Mouse (Mus musculus) kidney, embryonic 14.5 days (tissue): ENCODE data around the gene Olfr1129. TPM values are rescaled to one million over a fixed set of nuclear protein-coding genes. Genes with fewer than 3 reads are reported as not detected.
"Not testable (repeated sequence)": the region's sequence is repeated elsewhere in the genome, so short reads cannot be mapped to it uniquely, and the experiment has no call there.

ENCODE experiments used
- ATAC-seq: fragments of 200-750 bp; cut with Nextera tagmentation; 2 replicates; pipeline ENCODE4 v1.8.0; 2017; ENCODE audit warnings: moderate number of reproducible peaks, mild to moderate bottlenecking, moderate TSS enrichment, moderate library complexity; ENCODE audit not compliant: low FRiP score, low TSS enrichment
- H3K27ac ChIP-seq: fragments of 300-500 bp; sonication (generic); 2 replicates; pipeline ENCODE4 v1.5.1; 2014; ENCODE audit warnings: low read depth, mild to moderate bottlenecking, low read length, moderate library complexity, mixed read lengths
- H3K27me3 ChIP-seq: fragments of 300-500 bp; sonication (generic); 2 replicates; pipeline ENCODE4 v1.6.1; 2014; ENCODE audit warnings: mild to moderate bottlenecking, low read length; ENCODE audit not compliant: control insufficient read depth, insufficient read depth
- H3K36me3 ChIP-seq: fragments of 300-500 bp; sonication (generic); 2 replicates; pipeline ENCODE4 v1.6.1; 2014; ENCODE audit warnings: low read length, mixed read lengths; ENCODE audit not compliant: control insufficient read depth, insufficient read depth
- H3K4me1 ChIP-seq: fragments of 300-500 bp; sonication (generic); 2 replicates; pipeline ENCODE4 v1.6.1; 2014; ENCODE audit warnings: low read length, mixed read lengths; ENCODE audit not compliant: control insufficient read depth, insufficient read depth
- H3K4me2 ChIP-seq: fragments of 300-500 bp; sonication (generic); replicated peaks from 2 replicates; pipeline ENCODE4 v1.6.1; 2014; ENCODE audit warnings: low read depth, mild to moderate bottlenecking, low read length
- H3K4me3 ChIP-seq: fragments of 300-500 bp; sonication (generic); 2 replicates; pipeline ENCODE4 v1.5.1; 2014; ENCODE audit warnings: mild to moderate bottlenecking, low read length
- H3K9ac ChIP-seq: fragments of 300-500 bp; sonication (generic); 2 replicates; pipeline ENCODE4 v1.6.1; 2014; ENCODE audit warnings: low read depth, mild to moderate bottlenecking, low read length, moderate library complexity
- H3K9me3 ChIP-seq: fragments of 300-500 bp; sonication (generic); 2 replicates; pipeline ENCODE4 v1.6.1; 2016; ENCODE audit warnings: low read length; ENCODE audit not compliant: control insufficient read depth
- WGBS: fragments of 180-500 bp; shearing (Covaris S2); extraction: QIAGEN DNeasy Blood & Tissue Kit; methylation state at CpG from one replicate; pipeline ENCODE4 v1.1.7; 2014; 5-methylcytosine and 5-hydroxymethylcytosine counted together
- polyA plus RNA-seq: library from polyadenylated mRNA; unstranded; fragments of >200 nt; fragmentation: Nextera tagmentation; extraction: Ambion mirVana; gene quantifications from 2 replicates; pipeline ENCODE4 v1.2.1, GENCODE M21; 2014

Gene Olfr1129
- not detected in 2 replicates for polyA plus RNA-seq

DNA sequence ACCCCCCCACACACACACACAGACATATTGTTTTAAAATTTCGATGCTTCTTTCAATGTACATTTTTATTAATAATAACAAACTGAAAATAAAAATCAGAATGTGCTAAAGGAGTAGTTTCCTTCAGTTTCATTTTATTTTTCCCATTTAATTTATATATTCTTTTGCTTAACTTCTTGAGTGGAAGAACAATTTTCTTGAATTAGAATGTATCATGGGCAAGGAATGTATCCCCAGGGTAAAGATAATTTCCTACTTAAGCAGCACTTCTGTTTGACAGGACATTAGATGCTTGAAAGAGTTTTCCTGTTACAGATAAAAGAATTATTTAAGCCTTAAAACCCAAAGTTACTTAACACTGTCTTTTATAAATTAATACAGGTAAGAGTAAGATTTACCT is at the start of gene Olfr1129:
Gene Olfr1129 (plus strand): TSS at position 301 of the 400 bp plus-strand sequence.
- not testable (repeated sequence) for H3K4me1 ChIP-seq, H3K4me3 ChIP-seq, H3K36me3 ChIP-seq, H3K9ac ChIP-seq, H3K9me3 ChIP-seq, H3K4me2 ChIP-seq, H3K27ac ChIP-seq, H3K27me3 ChIP-seq, ATAC-seq
- 78% methylated on average over 1 of the region's 1 CpGs for WGBS

DNA sequence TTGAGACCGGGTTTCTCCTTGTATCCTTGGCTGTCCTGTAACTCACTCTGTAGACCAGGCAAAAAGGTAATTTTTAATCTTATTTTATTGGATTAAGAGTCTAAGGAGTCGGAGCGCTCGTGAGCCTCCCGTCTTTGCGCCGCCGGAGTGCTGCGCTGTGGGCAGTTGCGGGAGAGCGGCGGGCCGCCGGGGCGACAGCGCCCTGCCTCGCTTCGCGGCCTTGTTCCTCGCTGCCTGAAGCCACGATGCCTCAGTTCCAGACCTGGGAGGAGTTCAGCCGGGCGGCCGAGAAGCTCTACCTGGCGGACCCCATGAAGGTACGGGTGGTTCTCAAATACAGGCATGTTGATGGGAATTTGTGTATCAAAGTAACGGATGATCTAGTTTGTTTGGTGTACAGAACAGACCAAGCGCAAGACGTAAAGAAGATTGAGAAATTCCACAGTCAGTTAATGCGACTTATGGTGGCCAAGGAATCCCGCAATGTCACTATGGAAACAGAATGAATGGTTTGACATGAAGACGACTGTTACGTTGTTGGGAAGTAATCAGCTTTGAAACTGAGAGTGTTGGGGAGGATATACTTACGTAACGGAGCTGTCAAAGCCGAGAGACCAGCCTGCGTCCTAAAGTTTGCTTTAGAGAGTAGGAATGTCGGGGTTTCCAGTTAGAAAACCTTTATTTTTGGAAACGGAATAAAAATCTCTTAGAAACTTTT is 47.6 kb upstream of the Olfr1129 start:
- not testable (repeated sequence) for H3K27ac ChIP-seq, H3K27me3 ChIP-seq, ATAC-seq, H3K36me3 ChIP-seq, H3K9ac ChIP-seq, H3K4me1 ChIP-seq, H3K9me3 ChIP-seq
- H3K4me2 ChIP-seq: peak overlapping the region; percentile 32
- 28% methylated on average over 38 of the region's 39 CpGs for WGBS
- peak overlapping the region; percentile 7; the same call in 1 of the 2 replicates for H3K4me3 ChIP-seq

DNA sequence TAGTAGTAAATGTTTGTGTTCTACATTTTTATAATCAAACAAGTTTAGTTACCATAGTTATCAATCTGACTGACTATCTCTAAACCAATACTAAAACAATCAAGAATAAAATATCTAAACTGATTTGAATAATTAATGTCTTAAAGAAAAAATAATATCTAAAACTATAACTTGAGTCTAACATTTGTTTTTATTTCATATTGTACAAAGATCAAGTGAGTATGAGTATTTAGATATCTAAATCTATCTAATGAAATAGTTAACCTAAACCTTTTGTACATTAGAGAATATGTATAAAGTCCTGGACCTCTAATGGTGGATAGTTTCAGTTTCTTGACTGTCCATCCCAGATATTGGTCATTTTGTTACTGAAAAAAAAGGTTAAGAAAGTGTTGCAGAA is 42.2 kb upstream of the Olfr1129 start, which contains the start of gene Olfr153:
Gene Olfr153 (plus strand): TSS at position 301 of the 400 bp plus-strand sequence.
- Histone ChIP-seq H3K9ac (no peak within 1 kb of the TSS), H3K36me3 (no peaks in the 10 kb centered on the region), H3K27me3 (no peaks in the 10 kb centered on the region), H3K4me2 (no peak within 1 kb of the TSS), H3K27ac (no peak within 1 kb of the TSS), H3K9me3 (no peaks in the 10 kb centered on the region), H3K4me1 (no peaks in the 10 kb centered on the region), H3K4me3 (no peak within 1 kb of the TSS)
- ATAC-seq: no peak

- 64% methylated on average over 2 of the region's 2 CpGs for WGBS
- H3K27ac ChIP-seq: no peak overlapping the region
- no peaks in the 10 kb centered on the region for H3K9me3 ChIP-seq
- no peaks in the 10 kb centered on the region for H3K36me3 ChIP-seq
- H3K27me3 ChIP-seq: no peaks in the 10 kb centered on the region
- no peak overlapping the region for H3K9ac ChIP-seq
- no peak overlapping the region for H3K4me2 ChIP-seq
- H3K4me1 ChIP-seq: no peaks in the 10 kb centered on the region
- no peak for ATAC-seq
- no peak overlapping the region for H3K4me3 ChIP-seq
Measured at GRCm38 (mm10) chr2:87534826-87535225, 38.9 kb upstream of the Olfr1129 start.

DNA sequence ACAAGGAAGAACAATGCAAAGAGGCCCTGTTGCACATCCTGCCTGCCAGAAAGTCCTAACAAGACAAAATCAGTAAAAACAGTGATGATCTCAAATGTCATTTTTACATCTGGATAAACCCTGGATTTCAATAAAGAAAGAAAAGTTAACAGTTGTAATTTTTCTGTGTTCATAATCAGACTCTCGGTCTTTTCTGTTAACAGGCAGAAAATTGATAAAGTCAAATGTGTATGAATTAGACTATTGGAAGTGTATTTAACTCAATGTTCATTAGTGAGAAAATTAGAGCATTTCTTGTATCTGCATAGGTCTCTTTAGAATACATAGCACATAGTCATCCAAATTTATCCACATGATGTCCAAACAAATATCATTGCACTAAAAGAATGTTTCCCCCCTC is 28.3 kb upstream of the Olfr1129 start, which contains the start of gene Olfr1128:
Gene Olfr1128 (minus strand): TSS at position 101 of the 400 bp plus-strand sequence.
- H3K4me2 ChIP-seq: no peak within 1 kb of the TSS
- H3K27me3 ChIP-seq: no peaks in the 10 kb centered on the region
- no peak within 1 kb of the TSS for H3K4me3 ChIP-seq
- H3K27ac ChIP-seq: no peak within 1 kb of the TSS
- no peaks in the 10 kb centered on the region for H3K4me1 ChIP-seq
- no peaks in the 10 kb centered on the region for H3K36me3 ChIP-seq
- H3K9me3 ChIP-seq: no peaks in the 10 kb centered on the region
- H3K9ac ChIP-seq: no peak within 1 kb of the TSS
- 83% methylated on average over 1 of the region's 1 CpGs for WGBS
- ATAC-seq: no peak

GRCm38 (mm10) chr2:87605912-87606311 is 32.2 kb downstream of the Olfr1129 start, which contains the start of gene Olfr1130:
TSS of gene Olfr1130 (plus strand) at chr2:87606212.
- H3K9me3 ChIP-seq, H3K27ac ChIP-seq, H3K4me3 ChIP-seq, H3K4me2 ChIP-seq, H3K9ac ChIP-seq, H3K27me3 ChIP-seq, H3K36me3 ChIP-seq, H3K4me1 ChIP-seq, ATAC-seq: not testable (repeated sequence)

- ATAC-seq: no peak
- Histone ChIP-seq H3K9ac (no peak within 1 kb of the TSS), H3K27ac (no peak within 1 kb of the TSS), H3K4me3 (no peak within 1 kb of the TSS), H3K4me1 (no peaks in the 10 kb centered on the region), H3K27me3 (no peaks in the 10 kb centered on the region), H3K4me2 (no peak within 1 kb of the TSS), H3K36me3 (no peaks in the 10 kb centered on the region), H3K9me3 (no peaks in the 10 kb centered on the region)
- 72% methylated on average over 3 of the region's 3 CpGs for WGBS
Measured at GRCm38 (mm10) chr2:87626804-87627203, 53.1 kb downstream of the Olfr1129 start, which contains the start of gene Olfr1131. TSS of gene Olfr1131 (plus strand) at chr2:87627104.

Other genes with a start within 250 kb of the Olfr1129 start
- not detected in 2 replicates for gene Olfr1120, start 219.1 kb upstream of the Olfr1129 start, polyA plus RNA-seq
- not detected in 2 replicates for gene Olfr1121, start 204.0 kb upstream of the Olfr1129 start, polyA plus RNA-seq
- gene Olfr1122, start 188.1 kb upstream of the Olfr1129 start, polyA plus RNA-seq: not detected in 2 replicates
- gene Olfr1123, start 157.3 kb upstream of the Olfr1129 start, polyA plus RNA-seq: not detected in 2 replicates
- 0.10 TPM in 1 of 2 replicates, not detected in the other for gene Olfr1124, start 143.6 kb upstream of the Olfr1129 start, polyA plus RNA-seq
- not detected in 2 replicates for gene Olfr1126, start 119.9 kb upstream of the Olfr1129 start, polyA plus RNA-seq
- not detected in 2 replicates for gene Pramel7, start 76.8 kb upstream of the Olfr1129 start, polyA plus RNA-seq
- gene Pramel6, start 67.3 kb upstream of the Olfr1129 start, polyA plus RNA-seq: not detected in 2 replicates
- not detected in 2 replicates for gene Olfr153, start 42.1 kb upstream of the Olfr1129 start, polyA plus RNA-seq
- gene Olfr1128, start 28.4 kb upstream of the Olfr1129 start, polyA plus RNA-seq: not detected in 2 replicates
- gene Olfr1130, start 32.3 kb downstream of the Olfr1129 start, polyA plus RNA-seq: not detected in 2 replicates
- not detected in 2 replicates for gene Olfr1131, start 53.2 kb downstream of the Olfr1129 start, polyA plus RNA-seq
- not detected in 2 replicates for gene Olfr1132, start 63.6 kb downstream of the Olfr1129 start, polyA plus RNA-seq
- gene Olfr1133, start 73.5 kb downstream of the Olfr1129 start, polyA plus RNA-seq: not detected in 2 replicates
- gene Olfr1134, start 84.6 kb downstream of the Olfr1129 start, polyA plus RNA-seq: not detected in 2 replicates
- gene Olfr1135, start 99.8 kb downstream of the Olfr1129 start, polyA plus RNA-seq: not detected in 2 replicates
- gene Olfr1136, start 120.0 kb downstream of the Olfr1129 start, polyA plus RNA-seq: not detected in 2 replicates
- gene Olfr1137, start 139.3 kb downstream of the Olfr1129 start, polyA plus RNA-seq: not detected in 2 replicates
- gene Olfr1138, start 166.1 kb downstream of the Olfr1129 start, polyA plus RNA-seq: not detected in 2 replicates
- gene Olfr1140, start 169.8 kb downstream of the Olfr1129 start, polyA plus RNA-seq: not detected in 2 replicates
- gene Olfr1141, start 180.1 kb downstream of the Olfr1129 start, polyA plus RNA-seq: not detected in 2 replicates
- not detected in 2 replicates for gene Olfr152, start 205.6 kb downstream of the Olfr1129 start, polyA plus RNA-seq
- gene Olfr1143, start 226.7 kb downstream of the Olfr1129 start, polyA plus RNA-seq: not detected in 2 replicates
- not detected in 2 replicates for gene Olfr1145, start 235.9 kb downstream of the Olfr1129 start, polyA plus RNA-seq